Mouse (Mus musculus): ENCODE results near the gene Tchhl1. TPM values are rescaled to one million over a fixed set of nuclear protein-coding genes. Genes with fewer than 3 reads are reported as not detected.

The Tchhl1 gene
- total RNA-seq, 4 experiments from 2014 or later, result not detected

DNA sequence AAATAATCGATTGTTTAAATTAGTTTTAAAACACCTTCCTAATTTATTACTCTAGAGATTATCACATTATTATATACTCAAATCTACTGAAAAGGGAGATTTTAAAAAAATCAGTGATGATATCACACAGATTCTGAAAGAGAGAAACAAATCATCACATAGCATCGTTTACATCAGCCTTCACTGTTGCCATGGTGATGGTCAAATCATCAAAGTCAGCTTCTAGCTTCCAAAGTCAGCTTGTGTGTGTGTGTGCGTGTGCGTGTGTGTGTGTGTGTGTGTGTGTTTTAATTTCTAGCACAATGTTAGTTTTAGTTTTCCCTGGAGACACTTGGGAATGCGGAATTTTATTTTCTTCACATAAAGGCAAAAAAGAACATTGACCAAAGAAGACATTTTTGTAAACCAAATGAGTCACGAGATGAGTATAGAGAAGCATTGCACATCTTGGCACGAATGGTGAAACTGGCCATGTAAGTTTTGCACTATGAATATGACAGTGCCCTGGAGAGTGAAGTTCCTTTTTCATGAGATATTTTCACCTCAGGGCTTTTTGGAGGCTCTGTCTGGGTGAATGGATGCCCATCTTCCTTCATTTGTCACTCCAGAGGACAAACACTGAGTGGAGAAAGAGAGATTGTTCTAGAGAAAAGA is 36.1 kb downstream of the Tchhl1 start:
- DNase-seq (ENCODE audit: low spot score in 2 of 2), result no peak

DNA sequence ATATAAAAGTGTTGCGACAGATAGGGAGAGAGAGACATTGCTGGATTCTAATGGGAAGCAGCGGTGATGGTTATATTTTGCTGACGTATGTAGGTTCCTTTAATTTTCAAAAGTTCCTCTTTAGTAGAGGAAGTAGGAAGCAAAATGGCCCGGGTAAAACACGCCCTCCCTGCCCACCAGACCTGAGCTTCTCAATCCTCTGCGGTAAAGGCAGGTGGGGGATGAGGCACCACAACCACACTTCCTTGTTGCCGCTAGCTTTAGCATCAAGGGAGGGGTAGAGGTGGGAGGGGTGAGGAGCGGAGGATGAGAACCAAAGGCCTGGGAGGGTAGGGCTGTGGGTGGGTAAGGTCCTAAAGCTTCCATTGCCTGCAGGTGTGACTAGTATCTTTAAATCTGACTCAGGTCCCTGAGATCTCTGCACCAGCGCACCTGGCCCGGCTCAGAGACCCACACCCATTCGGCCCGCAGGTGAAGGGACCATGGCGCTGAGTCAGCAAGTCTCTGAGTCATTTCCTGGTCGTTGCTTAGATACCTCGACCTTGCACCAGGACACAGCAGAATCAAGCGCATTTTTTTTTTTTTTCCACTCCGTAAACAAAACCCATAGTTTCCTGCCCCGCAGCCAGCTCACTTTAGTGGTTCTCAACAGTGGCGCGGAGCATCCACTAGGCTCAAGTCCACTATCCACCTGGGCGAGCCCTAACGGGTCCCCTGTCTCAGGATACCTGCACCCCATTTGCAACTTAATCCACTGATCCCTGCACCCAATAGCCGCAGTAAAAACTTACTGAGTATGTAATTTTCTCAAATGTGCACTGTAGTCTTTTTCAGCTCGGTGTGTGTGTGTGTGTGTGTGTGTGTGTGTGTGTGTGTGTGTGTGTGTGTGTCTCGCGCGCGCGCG is 37.7 kb downstream of the Tchhl1 start:
- DNase-seq (ENCODE audit: low spot score in 2 of 2), result no peak

DNA sequence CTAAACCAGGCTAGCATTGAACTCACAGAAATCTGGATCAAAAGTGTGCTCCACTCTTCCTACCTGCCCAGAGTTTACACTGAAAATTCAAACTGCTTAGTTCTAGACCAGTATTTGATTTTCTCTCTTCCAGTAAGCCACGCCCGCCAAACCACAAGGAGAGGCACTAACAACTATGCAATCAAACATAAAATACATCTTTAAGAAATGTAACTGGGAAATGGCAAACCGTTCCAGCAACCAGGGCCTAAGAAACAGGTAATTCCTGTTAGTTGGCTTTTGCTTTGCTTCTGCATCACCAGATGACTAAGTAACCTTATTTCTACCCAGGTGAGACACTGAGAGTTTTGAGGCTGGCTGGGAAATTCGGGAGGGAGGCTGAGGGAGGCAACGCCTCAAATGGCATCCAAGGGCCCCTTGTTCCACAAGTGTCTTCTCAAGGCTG is 38.3 kb downstream of the Tchhl1 start:
- DNase-seq (ENCODE audit: low spot score in 2 of 2), result no peak

GRCm38 (mm10) chr3:93509301-93509700 is 40.7 kb downstream of the Tchhl1 start:
- DNase-seq (ENCODE audit: low spot score in 2 of 2), result no peak

- DNase-seq (ENCODE audit: low spot score in 2 of 2), result no peak
These were observed 42.5 kb downstream of the Tchhl1 start for GRCm38 (mm10) chr3:93511036-93511435.

DNA sequence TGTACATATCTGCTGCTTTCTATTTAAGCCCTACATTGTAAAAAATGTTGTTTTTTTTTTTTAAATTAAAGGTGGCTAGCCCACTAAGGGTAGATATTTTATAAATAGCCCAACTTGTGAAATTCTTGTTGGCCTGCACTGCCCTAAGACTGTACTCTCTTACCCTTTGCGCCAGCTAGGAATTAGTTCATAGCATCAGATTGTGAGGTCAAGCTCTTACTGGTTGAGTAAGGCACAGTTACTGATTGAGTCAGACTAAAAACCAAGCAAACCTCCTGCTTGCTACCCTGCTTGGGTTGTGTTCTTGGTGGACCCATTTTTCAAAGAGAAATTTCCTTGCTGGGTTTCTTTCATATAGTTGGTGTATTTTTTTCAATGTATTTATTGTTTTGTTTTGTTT is 43.2 kb downstream of the Tchhl1 start:
- DNase-seq (ENCODE audit: low spot score in 2 of 2), result no peak

DNA sequence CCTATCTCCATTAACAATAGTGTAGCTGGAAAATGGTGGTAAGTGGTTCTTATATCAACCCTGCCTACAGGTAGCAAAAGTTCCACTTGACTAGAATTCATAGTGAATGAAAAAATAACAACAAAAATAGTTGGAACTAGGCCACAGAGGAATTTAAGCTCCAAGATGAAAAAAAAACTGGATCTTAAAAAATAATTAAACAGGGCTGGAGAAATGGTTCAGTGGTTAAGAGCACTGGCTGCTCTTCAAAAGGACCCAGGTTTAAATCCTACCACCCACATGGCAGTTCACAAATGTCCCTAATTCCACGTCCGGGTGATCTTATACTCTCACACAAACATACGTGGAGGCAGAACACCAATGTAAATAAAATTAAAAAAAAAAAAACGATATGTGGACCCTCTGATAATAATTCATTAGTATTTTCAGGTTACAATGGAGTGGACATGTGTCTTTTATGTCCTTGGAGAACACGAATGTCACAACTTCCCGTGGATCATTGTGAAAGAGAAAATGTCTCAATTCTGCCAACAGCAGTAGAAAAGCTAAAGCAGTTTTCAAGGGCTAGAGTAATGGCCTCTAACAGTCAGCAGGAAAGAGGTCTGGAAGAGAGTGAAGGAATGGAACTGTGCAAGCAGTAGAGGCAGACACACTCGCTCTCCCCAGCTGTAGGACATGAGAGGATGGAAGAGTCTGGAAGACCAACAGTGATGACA is 44.0 kb downstream of the Tchhl1 start:
- DNase-seq (ENCODE audit: low spot score in 2 of 2), result no peak

GRCm38 (mm10) chr3:93514628-93515027 is 46.1 kb downstream of the Tchhl1 start:
- no peak for DNase-seq (ENCODE audit: low spot score in 2 of 2)

DNA sequence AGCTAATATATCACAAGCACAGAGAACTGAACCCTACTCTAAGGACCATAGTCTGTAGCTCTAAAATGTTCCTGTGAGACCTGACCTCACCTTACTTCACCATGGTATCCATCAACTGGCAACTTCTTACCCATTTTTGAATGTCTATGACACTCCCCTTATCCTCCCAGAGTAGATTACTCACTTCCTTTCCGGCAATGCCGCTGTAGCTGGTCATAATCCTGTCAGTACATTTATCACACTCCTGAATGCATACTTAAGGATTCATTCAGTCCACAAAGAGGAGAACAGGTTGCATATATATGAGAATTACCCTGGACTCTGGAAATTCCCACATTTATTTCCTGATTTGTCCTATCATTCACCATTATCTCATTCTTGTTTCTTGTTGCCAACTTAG is 48.8 kb downstream of the Tchhl1 start:
- DNase-seq (ENCODE audit: low spot score in 2 of 2), result no peak

DNA sequence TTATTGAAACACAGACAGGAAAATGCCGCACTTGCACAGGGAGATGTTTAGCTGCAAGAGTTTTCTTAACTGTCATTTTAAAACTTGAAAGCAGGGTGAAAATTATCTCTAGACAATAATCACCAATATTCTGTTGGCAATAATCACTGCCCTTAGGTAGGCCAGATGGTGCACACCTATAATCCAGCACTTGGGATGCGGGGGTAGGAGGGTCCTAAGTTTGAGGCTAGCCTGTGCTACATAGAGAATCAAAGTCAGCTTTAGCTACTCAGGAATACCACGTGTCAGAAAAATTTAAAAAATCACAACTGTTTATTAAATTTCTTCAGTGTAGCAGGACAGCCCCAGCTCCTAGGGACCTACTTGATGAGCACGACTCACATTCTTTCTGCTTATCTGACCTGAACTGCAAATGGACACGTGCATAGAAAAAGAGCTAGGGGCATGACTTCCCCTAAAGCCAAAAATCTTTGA is 51.3 kb downstream of the Tchhl1 start:
- DNase-seq (ENCODE audit: low spot score in 2 of 2), result no peak

- DNase-seq (ENCODE audit: low spot score in 2 of 2), result peak in 1 of 2 experiments; percentile 9
These were observed 52.0 kb downstream of the Tchhl1 start, which contains the start of gene S100a11 for GRCm38 (mm10) chr3:93520330-93521193. Gene S100a11 (plus strand): TSS chr3:93520488.

Small RNAs within 50 kb of the gene (microRNA-seq; reads per million reads assigned to microRNA genes)
- gene Gm22752, result 0 reads per million in 2 experiments

Other genes starting within 250 kb of the Tchhl1 start
- gene Flg, start 195.2 kb upstream of the Tchhl1 start, total RNA-seq (2022), result not detected
- gene Hrnr, start 149.0 kb upstream of the Tchhl1 start, total RNA-seq (2022), result not detected
- not detected for gene Rptn, start 75.1 kb upstream of the Tchhl1 start, total RNA-seq (2022)
- 1 to 10 TPM; 1.3 to 2.5 (median 1.6) TPM for gene Tchh, start 26.4 kb upstream of the Tchhl1 start, total RNA-seq (2022)
- 10 to 100 TPM in 2 of 4 experiments, 1 to 10 TPM in 2; 6.1 to 19.4 (median 13.9) TPM for gene S100a11, start 51.7 kb downstream of the Tchhl1 start, total RNA-seq (2022)
- gene S100a10, start 86.3 kb downstream of the Tchhl1 start, total RNA-seq (2022), result 10 to 100 TPM; 16.7 to 37.3 (median 28.5) TPM
- not detected for gene Tdpoz2, start 183.9 kb downstream of the Tchhl1 start, total RNA-seq (2022)
- gene Tdpoz1, start 207.6 kb downstream of the Tchhl1 start, total RNA-seq (2022), result not detected
- not detected for gene Gm37596, start 224.3 kb downstream of the Tchhl1 start, total RNA-seq (2022)

Data from layer of hippocampus, adult 8-10 months (tissue).